Mouse (Mus musculus) bone marrow macrophage, adult 2 months (primary cell): ENCODE data around the gene Msgn1. TPM values are rescaled to one million over a fixed set of nuclear protein-coding genes. Genes with fewer than 3 reads are reported as not detected.

Experiments used
- H3K27ac ChIP-seq: 2 replicates; pipeline ENCODE4 v1.5.1; 2012; ENCODE audit warnings: low read depth, low read length; ENCODE audit not compliant: insufficient read depth
- H3K4me1 ChIP-seq: 2 replicates; pipeline ENCODE4 v1.6.1; 2012; ENCODE audit warnings: low read length; ENCODE audit not compliant: control insufficient read depth, insufficient read depth
- H3K4me3 ChIP-seq: 2 replicates; pipeline ENCODE4 v1.5.1; 2012; ENCODE audit warnings: mild to moderate bottlenecking, low read length, moderate library complexity; ENCODE audit not compliant: insufficient read depth
- CTCF ChIP-seq: IDR thresholded peaks from 2 replicates; pipeline ENCODE4 v1.5.1; 2012; ENCODE audit warnings: low read depth, mild to moderate bottlenecking, low read length, moderate library complexity
- POLR2A ChIP-seq: IDR thresholded peaks from 2 replicates; pipeline ENCODE4 v1.6.1; 2012; ENCODE audit warnings: mild to moderate bottlenecking, low read depth, low read length, borderline replicate concordance
- polyA plus RNA-seq: library from polyadenylated mRNA; stranded (reverse); fragments of >200 nt; gene quantifications from 2 replicates; pipeline ENCODE4 v1.2.4, GENCODE M21; 2012; ENCODE audit not compliant: missing spikeins, insufficient read depth, insufficient read length

Gene Msgn1
- polyA plus RNA-seq, 1 experiment: not detected

DNA sequence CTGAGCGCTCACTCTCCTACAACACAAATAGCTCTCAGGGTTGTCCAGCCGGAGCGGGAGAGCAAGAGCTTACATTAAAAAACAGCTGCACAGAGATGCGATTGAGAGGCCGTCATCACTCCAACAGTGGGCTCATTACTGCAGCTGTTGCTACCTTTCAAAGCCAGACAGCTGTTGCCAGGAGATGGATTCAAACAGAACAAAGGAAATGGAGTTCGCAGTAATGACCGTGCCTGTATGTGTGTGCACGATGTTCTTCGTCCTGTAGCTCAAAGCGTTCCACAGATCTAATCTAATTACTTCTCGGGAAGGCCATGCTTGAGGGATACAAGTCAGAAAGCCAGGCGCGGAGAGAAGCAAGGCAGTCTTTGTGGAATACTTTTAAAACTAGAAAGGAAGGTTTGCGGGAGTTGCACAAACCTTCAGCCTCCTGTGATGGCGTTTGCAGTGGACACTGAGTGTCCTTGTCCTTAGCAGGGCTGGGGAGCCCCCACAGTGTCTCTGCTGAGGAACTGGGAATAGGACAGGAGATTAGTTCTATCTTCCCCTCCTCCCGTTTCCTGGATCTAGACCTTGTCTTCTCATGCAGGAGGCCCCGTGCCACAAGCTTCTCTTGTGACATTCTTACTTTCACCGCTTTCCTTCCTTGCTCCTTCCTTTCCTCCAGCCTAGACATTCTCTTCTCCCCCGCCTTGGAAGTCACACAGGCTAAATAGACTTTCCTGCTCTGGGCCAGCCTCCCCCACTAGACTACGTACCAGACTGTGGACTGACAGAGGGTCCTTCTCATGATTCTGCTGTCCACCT is 13.0 kb upstream of the Msgn1 start:
- Histone ChIP-seq H3K4me3 (no peak overlapping the region), H3K4me1 (no peaks in the 10 kb centered on the region), H3K27ac (no peak overlapping the region)
- TF ChIP-seq CTCF (no peak), POLR2A (no peak)

DNA sequence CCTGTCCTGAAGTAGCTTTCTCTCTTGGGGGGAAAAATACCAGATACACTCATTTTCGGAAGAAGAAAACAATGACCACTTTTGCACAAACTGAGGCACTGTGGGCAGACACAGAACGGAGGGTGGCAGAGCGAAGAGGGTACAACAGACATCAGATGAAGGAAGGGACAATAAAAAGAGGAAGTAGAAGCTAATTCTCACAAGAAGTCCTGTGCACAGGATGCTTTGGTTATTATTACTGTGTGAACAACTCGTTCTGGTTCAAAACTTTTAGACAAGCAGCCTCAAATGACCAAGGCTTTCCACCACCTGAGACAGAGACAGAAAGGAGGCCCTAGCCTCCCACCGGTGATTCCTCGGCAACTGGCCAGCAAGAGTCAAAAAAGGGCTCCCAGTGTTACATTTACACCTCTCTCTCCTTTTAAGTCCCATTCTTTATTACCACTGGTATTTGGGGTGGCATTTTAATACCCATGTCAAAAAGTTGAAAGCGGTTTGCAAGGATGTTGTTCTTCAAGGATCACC is 9.0 kb upstream of the Msgn1 start:
- no peak overlapping the region for H3K27ac ChIP-seq
- no peaks in the 10 kb centered on the region for H3K4me1 ChIP-seq
- no peak for TF ChIP-seq POLR2A
- H3K4me3 ChIP-seq: no peak overlapping the region

DNA sequence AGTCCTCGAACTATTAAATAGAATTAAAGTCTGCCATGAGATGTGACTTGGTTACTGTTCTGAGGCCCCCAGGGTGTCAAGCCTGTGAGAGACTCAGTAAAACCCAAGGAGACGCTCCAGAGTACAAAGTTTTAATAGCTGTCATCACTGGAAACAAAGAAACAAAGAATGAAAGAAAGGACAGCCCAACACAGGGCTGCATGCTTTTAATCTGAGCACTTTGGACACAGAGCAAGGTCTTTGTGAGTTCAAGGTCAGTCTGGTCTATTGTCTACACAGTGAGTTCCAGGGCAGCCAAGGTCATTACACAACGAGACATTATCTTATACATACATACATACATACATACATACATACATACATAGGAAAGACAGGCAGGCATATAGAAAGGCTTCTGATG is 7.7 kb upstream of the Msgn1 start:
- Histone ChIP-seq H3K4me3 (no peak overlapping the region), H3K4me1 (no peaks in the 10 kb centered on the region), H3K27ac (no peak overlapping the region)
- no peak for TF ChIP-seq POLR2A
- no peak for TF ChIP-seq CTCF

DNA sequence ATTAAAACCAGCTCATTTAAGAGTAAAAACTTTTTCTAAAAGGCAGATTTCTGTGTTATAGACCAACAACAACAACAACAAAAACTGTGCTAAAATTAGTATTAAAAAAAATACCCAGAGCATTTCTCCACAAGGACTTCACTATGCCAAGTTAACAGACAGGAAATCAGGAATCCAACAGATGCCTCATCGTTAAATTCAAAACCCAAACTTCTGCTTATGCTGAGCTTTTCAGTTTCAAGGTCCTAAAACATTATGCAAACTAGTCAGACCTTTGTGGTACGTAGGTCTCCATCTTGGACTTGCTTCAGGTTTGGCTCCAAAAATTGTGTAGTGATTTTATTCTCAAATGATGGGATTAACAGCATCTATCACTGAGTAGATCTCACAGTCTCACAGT is 6.8 kb upstream of the Msgn1 start:
- no peaks in the 10 kb centered on the region for H3K4me1 ChIP-seq
- H3K27ac ChIP-seq: no peak overlapping the region
- no peak overlapping the region for H3K4me3 ChIP-seq
- TF ChIP-seq CTCF: no peak
- TF ChIP-seq POLR2A: no peak

DNA sequence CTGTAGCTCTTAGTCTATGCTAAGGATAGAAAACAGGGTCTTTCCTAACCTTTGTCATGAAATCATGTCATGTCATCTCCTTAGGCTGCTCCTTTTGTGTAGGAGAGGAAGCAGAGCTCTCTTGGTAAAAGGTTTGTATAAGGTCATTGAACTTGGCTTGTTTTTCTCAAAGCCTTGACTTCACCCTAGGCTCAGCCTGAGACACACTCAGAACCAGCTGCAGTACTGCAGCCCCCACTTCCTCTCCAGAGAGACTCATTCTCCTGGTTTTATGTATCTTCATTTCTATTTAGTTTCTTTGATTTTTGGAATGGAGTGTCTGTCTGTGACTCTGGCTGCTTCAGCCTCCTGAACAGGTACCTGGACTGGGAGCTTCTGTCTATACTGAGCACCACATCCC is 6.0 kb upstream of the Msgn1 start:
- Histone ChIP-seq H3K4me1 (0 out of 2 replicates have a peak, but pooled peaks cover 2% of the 10 kb centered on the region), H3K4me3 (no peak overlapping the region), H3K27ac (no peak overlapping the region)
- TF ChIP-seq POLR2A: no peak
- TF ChIP-seq CTCF: no peak

DNA sequence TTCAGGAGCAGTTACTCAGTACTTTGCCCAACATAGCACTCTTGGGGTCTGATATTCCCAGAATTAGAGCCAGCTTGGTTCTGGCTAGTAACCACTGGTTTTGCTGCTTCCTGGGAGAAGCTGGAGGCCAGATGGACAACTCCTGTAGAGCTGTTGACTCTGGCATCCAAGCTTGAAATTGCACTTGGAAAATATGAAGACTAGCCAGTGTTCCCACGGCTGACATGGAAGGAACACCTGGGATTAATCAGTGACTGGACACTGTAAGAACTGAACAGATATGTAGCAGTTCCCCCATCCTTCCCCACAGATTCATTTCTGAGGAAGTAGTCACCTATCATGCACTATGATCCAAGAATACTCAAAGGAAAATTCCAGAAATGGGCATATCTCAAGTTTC is 4.1 kb upstream of the Msgn1 start:
- Histone ChIP-seq H3K4me1 (0 out of 2 replicates have a peak, but pooled peaks cover 2% of the 10 kb centered on the region), H3K27ac (no peak overlapping the region), H3K4me3 (no peak overlapping the region)
- TF ChIP-seq POLR2A: no peak
- no peak for TF ChIP-seq CTCF

DNA sequence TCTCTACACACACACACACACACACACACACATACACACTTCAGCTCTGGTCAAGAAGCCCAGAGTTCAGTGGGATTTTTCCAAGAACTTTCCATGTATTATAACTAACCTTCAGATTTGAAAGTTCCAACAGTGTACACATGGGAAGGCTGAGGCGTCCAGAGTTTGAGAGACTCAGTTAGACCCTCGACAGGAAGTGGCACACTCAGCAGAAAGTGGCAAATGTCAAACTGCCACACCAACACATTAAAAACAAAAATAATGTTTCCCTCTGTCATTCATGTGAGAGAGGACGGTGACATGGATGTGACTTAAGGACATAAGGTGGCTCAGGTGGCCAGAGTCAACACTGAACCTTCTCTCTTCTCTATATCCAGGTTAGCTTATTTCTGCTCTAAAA is 1.6 kb upstream of the Msgn1 start:
- no peak for TF ChIP-seq POLR2A
- TF ChIP-seq CTCF: no peak
- 0 out of 2 replicates have a peak, but pooled peaks cover 2% of the 10 kb centered on the region for H3K4me1 ChIP-seq
- H3K27ac ChIP-seq: no peak overlapping the region
- no peak overlapping the region for H3K4me3 ChIP-seq

DNA sequence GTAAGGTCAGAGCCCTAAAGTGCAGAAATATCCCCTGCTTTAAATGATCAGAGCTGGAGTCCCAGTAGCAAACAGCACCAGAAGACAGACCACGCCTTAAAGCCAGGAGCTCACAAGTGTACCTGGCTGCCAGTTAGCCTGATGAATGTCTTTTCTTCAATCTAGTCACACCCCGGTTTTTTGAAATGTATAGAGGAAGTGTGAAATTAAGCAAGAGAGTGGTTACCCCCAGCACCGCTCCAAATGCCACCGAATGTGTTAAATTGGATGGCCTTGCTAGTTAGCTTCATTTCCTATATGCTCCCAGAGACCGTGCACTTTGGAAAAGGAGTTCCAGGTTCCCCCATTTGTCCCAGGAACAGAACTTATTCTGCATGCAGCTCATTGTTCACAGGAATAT is 864 bp upstream of the Msgn1 start:
- Histone ChIP-seq H3K4me3 (no peak overlapping the region), H3K27ac (no peak overlapping the region), H3K4me1 (0 out of 2 replicates have a peak, but pooled peaks cover 2% of the 10 kb centered on the region)
- no peak for TF ChIP-seq CTCF
- TF ChIP-seq POLR2A: no peak

DNA sequence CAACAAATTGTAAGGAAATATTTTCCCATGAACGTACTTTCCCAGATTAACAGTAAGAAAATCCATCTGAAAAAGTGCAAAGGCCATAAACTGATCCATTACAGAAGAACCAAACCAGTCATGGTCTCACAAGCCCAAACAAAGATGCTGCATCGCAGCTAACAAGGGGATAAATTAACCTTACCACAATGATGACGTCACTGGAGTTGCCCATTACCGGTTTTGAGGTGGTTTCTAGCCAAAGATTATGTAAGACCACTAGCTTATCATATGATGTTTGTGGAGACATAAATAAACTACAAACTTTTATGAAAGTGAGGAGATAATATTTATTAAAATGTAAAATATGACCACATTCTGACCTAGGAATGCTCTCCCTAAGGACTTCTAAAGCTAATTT is 2.5 kb downstream of the Msgn1 start:
- H3K4me3 ChIP-seq: no peak overlapping the region
- H3K27ac ChIP-seq: no peak overlapping the region
- no peak for TF ChIP-seq CTCF
- no peak for TF ChIP-seq POLR2A
- H3K4me1 ChIP-seq: 0 out of 2 replicates have a peak, but pooled peaks cover 2% of the 10 kb centered on the region
